Mouse (Mus musculus): Measurements from ENCODE around the gene Rasa3. TPM values are rescaled to one million over a fixed set of nuclear protein-coding genes. Genes with fewer than 3 reads are reported as not detected.

The Rasa3 gene
- polyA plus RNA-seq, 1 experiment from 2014 or later = 11.4 TPM

- no peak for ATAC-seq
- Histone ChIP-seq H3K4me3 (ENCODE audit: low read depth, low read length) (no peak overlapping the region), H3K9ac (replicated peaks) (no peak overlapping the region), H3K4me1 (ENCODE audit: insufficient read depth) (no peaks in the 10 kb centered on the region), H3K36me3 (replicated peaks; ENCODE audit: insufficient read depth, low read length) (no peaks in the 10 kb centered on the region), H3K27me3 (ENCODE audit: insufficient read depth, low read length) (no peaks in the 10 kb centered on the region), H3K27ac (ENCODE audit: low read depth) (no peak overlapping the region), H3K9me3 (ENCODE audit: low read length) (no peaks in the 10 kb centered on the region), H3K4me2 (ENCODE audit: low read depth, low read length) (no peak overlapping the region)
- TF ChIP-seq CTCF (IDR thresholded peaks at IDR 0.05; ENCODE audit: low read depth) (no peak), EP300 (IDR thresholded peaks at IDR 0.05; ENCODE audit: low read depth) (no peak)
- DNase-seq = no peak
- 79% methylated on average over 2 of the region's 2 CpGs for WGBS (ENCODE audit: insufficient replicate concordance)
Observed at GRCm38 (mm10) chr8:13557526-13557925, 119.9 kb downstream of the Rasa3 start.

GRCm38 (mm10) chr8:13551574-13551830, 125.9 kb downstream of the Rasa3 start:
- Histone ChIP-seq H3K36me3 (replicated peaks; ENCODE audit: insufficient read depth, low read length) (no peaks in the 10 kb centered on the region), H3K27ac (ENCODE audit: low read depth) (no peak overlapping the region), H3K27me3 (ENCODE audit: insufficient read depth, low read length) (no peaks in the 10 kb centered on the region), H3K9me3 (ENCODE audit: low read length) (no peaks in the 10 kb centered on the region), H3K9ac (replicated peaks) (no peak overlapping the region), H3K4me3 (ENCODE audit: low read depth, low read length) (no peak overlapping the region), H3K4me2 (ENCODE audit: low read depth, low read length) (no peak overlapping the region), H3K4me1 (ENCODE audit: insufficient read depth) (peaks cover 6% of the 10 kb centered on the region)
- TF ChIP-seq CTCF (IDR thresholded peaks at IDR 0.05; ENCODE audit: low read depth) (no peak), EP300 (IDR thresholded peaks at IDR 0.05; ENCODE audit: low read depth) (no peak)
- ATAC-seq (no peak), DNase-seq (no peak)
- WGBS (ENCODE audit: insufficient replicate concordance) = 84% methylated on average over 6 of the region's 6 CpGs

GRCm38 (mm10) chr8:13550718-13551573, 126.5 kb downstream of the Rasa3 start:
- H3K27ac ChIP-seq (ENCODE audit: low read depth) = no peak overlapping the region
- H3K9ac ChIP-seq (replicated peaks) = no peak overlapping the region
- no peaks in the 10 kb centered on the region for H3K9me3 ChIP-seq (ENCODE audit: low read length)
- no peaks in the 10 kb centered on the region for H3K36me3 ChIP-seq (replicated peaks; ENCODE audit: insufficient read depth, low read length)
- DNase-seq = peak; percentile 87
- no peak overlapping the region for H3K4me2 ChIP-seq (ENCODE audit: low read depth, low read length)
- no peak overlapping the region for H3K4me3 ChIP-seq (ENCODE audit: low read depth, low read length)
- ATAC-seq = peak; percentile 92
- WGBS (ENCODE audit: insufficient replicate concordance) = 53% methylated on average over 9 of the region's 9 CpGs
- no peaks in the 10 kb centered on the region for H3K27me3 ChIP-seq (ENCODE audit: insufficient read depth, low read length)
- peaks cover 6% of the 10 kb centered on the region for H3K4me1 ChIP-seq (ENCODE audit: insufficient read depth)
- no peak for TF ChIP-seq EP300 (IDR thresholded peaks at IDR 0.05; ENCODE audit: low read depth)
- peak; percentile 90 for TF ChIP-seq CTCF (IDR thresholded peaks at IDR 0.05; ENCODE audit: low read depth)

GRCm38 (mm10) chr8:13548831-13549230, 128.6 kb downstream of the Rasa3 start:
- no peak overlapping the region for H3K27ac ChIP-seq (ENCODE audit: low read depth)
- H3K9me3 ChIP-seq (ENCODE audit: low read length) = no peaks in the 10 kb centered on the region
- H3K27me3 ChIP-seq (ENCODE audit: insufficient read depth, low read length) = no peaks in the 10 kb centered on the region
- H3K4me2 ChIP-seq (ENCODE audit: low read depth, low read length) = no peak overlapping the region
- 53% methylated on average over 9 of the region's 9 CpGs for WGBS (ENCODE audit: insufficient replicate concordance)
- no peak overlapping the region for H3K4me3 ChIP-seq (ENCODE audit: low read depth, low read length)
- H3K4me1 ChIP-seq (ENCODE audit: insufficient read depth) = peaks cover 6% of the 10 kb centered on the region
- no peaks in the 10 kb centered on the region for H3K36me3 ChIP-seq (replicated peaks; ENCODE audit: insufficient read depth, low read length)
- no peak for TF ChIP-seq EP300 (IDR thresholded peaks at IDR 0.05; ENCODE audit: low read depth)
- ATAC-seq (no peak), DNase-seq (no peak)
- H3K9ac ChIP-seq (replicated peaks) = no peak overlapping the region

- 31% methylated on average over 4 of the region's 4 CpGs for WGBS (ENCODE audit: insufficient replicate concordance)
- Histone ChIP-seq H3K4me1 (ENCODE audit: insufficient read depth) (peaks cover 6% of the 10 kb centered on the region), H3K36me3 (replicated peaks; ENCODE audit: insufficient read depth, low read length) (no peaks in the 10 kb centered on the region), H3K27me3 (ENCODE audit: insufficient read depth, low read length) (no peaks in the 10 kb centered on the region), H3K4me2 (ENCODE audit: low read depth, low read length) (no peak overlapping the region), H3K9ac (replicated peaks) (no peak overlapping the region), H3K27ac (ENCODE audit: low read depth) (no peak overlapping the region), H3K9me3 (ENCODE audit: low read length) (no peaks in the 10 kb centered on the region), H3K4me3 (ENCODE audit: low read depth, low read length) (no peak overlapping the region)
- ATAC-seq = no peak
- TF ChIP-seq EP300 (IDR thresholded peaks at IDR 0.05; ENCODE audit: low read depth) (no peak), CTCF (IDR thresholded peaks at IDR 0.05; ENCODE audit: low read depth) (peak; percentile 60)
- no peak for DNase-seq
Observed at GRCm38 (mm10) chr8:13548235-13548634, 129.2 kb downstream of the Rasa3 start.

- Histone ChIP-seq H3K4me3 (ENCODE audit: low read depth, low read length) (no peak overlapping the region), H3K4me2 (ENCODE audit: low read depth, low read length) (no peak overlapping the region), H3K9me3 (ENCODE audit: low read length) (no peaks in the 10 kb centered on the region), H3K36me3 (replicated peaks; ENCODE audit: insufficient read depth, low read length) (no peaks in the 10 kb centered on the region), H3K27ac (ENCODE audit: low read depth) (no peak overlapping the region), H3K4me1 (ENCODE audit: insufficient read depth) (peaks cover 4% of the 10 kb centered on the region), H3K9ac (replicated peaks) (no peak overlapping the region), H3K27me3 (ENCODE audit: insufficient read depth, low read length) (no peaks in the 10 kb centered on the region)
- DNase-seq (no peak), ATAC-seq (no peak)
- TF ChIP-seq CTCF (IDR thresholded peaks at IDR 0.05; ENCODE audit: low read depth) (no peak), EP300 (IDR thresholded peaks at IDR 0.05; ENCODE audit: low read depth) (no peak)
- 80% methylated on average over 4 of the region's 4 CpGs for whole genome bisulfite sequencing (ENCODE audit: insufficient replicate concordance)
Observed at GRCm38 (mm10) chr8:13546421-13546820, 131.0 kb downstream of the Rasa3 start.
